Mouse (Mus musculus) testis, adult 2 months (tissue): Measurements from ENCODE around the gene Grm7.

ENCODE experiments used
- CTCF ChIP-seq: fragments of 200-500 bp; IDR thresholded peaks from 2 replicates; pipeline ENCODE4 v1.5.1; 2012; ENCODE audit warnings: low read depth, mild to moderate bottlenecking, inconsistent platforms, low read length, moderate library complexity; ENCODE audit not compliant: control insufficient read depth, insufficient read depth, insufficient replicate concordance
- POLR2A ChIP-seq: fragments of 200-500 bp; IDR thresholded peaks from 2 replicates; pipeline ENCODE4 v1.6.1; 2012; ENCODE audit warnings: low read depth, mild to moderate bottlenecking, inconsistent platforms, low read length, moderate library complexity; ENCODE audit not compliant: control insufficient read depth

- TF ChIP-seq CTCF (no peak), POLR2A (no peak)
Observed at GRCm38 (mm10) chr6:111057798-111058197, 412.4 kb downstream of the Grm7 start.
